Mouse (Mus musculus) thymus, adult 2 months (tissue): ENCODE results near the gene Adad1.

Experiments
- CTCF ChIP-seq: fragments of 200-500 bp; IDR thresholded peaks from 2 replicates; pipeline ENCODE4 v1.5.1; 2012; ENCODE audit warnings: mild to moderate bottlenecking, control low read depth, low read length, moderate library complexity, borderline replicate concordance; ENCODE audit not compliant: control insufficient read depth, poor library complexity, insufficient read depth; ENCODE audit errors: extremely low read depth
- POLR2A ChIP-seq: fragments of 200-500 bp; IDR thresholded peaks from 2 replicates; pipeline ENCODE4 v1.6.1; 2012; ENCODE audit warnings: mild to moderate bottlenecking, low read length, control low read depth, moderate library complexity; ENCODE audit not compliant: control insufficient read depth, poor library complexity, insufficient read depth; ENCODE audit errors: extremely low read depth

DNA sequence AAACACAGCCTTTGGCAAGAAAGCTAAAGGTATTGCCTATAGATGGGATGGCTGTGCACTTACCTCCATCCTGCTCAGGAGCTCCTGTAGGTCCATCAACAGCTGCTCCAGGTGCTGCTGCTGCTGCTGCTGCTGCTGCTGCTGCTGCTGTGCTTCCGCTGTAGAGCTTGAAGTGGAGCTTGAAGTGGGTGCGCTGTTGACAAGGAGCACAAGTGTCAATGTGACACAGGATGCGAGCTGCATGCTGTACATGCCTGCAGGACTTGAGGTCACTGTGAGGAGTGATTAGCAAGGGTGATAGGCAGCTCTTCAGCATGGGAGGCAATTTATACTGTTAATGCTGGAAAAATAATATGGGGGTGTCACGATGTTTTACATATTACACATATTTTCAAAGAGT is 62.3 kb downstream of the Adad1 start, which contains the start of gene Il2:
- TF ChIP-seq CTCF: no peak
- no peak for TF ChIP-seq POLR2A
